Mouse (Mus musculus) spleen, embryonic (tissue): Measurements from ENCODE around the gene Nrgn.

Experiments
- CTCF ChIA-PET: fragments of 350-600 bp; sonication (Branson Sonifier 250); formaldehyde crosslinking; loops from one replicate; lab custom pipeline; 2022; lab: Charles Lee

Nrgn gene

GRCm38 (mm10) chr9:37530031-37530887, 22.4 kb downstream of the Nrgn start:
- CTCF ChIA-PET: interaction anchor here (0.5 kb wide), 1 partner anchor 381 kb away, joined by 5 read pairs; no protein-coding TSS in a partner anchor

- CTCF ChIA-PET: interaction anchor here (0.6 kb wide), 1 partner anchor 77 kb away, joined by 3 read pairs; no protein-coding TSS in a partner anchor
Measured at GRCm38 (mm10) chr9:37528225-37528970, 24.3 kb downstream of the Nrgn start.

DNA sequence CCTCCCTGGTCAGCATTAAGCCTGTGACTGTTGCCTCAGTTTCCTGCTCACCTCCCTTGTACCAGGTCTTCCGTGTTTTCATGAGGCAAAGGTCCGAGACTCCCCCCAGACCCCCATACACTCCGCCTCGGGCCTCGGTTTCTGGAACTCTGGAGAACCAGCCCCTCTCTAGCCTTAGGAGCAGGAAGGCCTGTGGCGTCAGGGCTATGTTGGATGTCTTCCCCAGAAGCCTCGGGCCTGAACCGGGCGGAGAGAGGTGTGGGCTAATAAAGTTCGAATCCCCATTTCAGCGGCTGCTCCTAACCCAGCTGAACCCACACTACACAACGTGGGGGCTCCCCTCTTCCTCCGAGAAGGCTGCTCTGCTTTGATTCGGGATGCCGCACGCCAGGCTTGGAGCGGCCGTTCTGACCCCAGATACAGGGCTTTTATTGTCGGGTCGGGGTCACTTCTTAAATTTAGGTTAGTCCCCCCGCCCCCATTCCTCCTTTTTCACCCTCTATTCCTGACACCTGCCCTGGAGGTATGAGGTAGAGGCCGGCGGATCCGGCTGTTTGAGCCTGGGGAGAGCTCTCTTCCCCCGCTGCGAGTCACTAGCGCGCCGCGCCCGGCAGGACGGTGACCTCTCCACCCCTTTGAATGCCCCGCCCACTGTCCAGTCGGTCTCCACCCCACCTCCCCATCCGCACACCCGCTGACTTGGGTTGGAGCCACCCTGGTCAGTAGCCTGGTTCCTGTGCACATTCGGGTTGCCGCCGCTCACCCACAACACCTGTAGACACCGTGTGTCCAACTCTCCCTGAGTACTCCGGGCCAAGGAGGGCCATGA, 25.1 kb downstream of the Nrgn start, which contains the start of gene Esam:
Gene Esam (plus strand): TSS at position 683 of the 829 bp plus-strand sequence.
- CTCF ChIA-PET: no interaction called here

DNA sequence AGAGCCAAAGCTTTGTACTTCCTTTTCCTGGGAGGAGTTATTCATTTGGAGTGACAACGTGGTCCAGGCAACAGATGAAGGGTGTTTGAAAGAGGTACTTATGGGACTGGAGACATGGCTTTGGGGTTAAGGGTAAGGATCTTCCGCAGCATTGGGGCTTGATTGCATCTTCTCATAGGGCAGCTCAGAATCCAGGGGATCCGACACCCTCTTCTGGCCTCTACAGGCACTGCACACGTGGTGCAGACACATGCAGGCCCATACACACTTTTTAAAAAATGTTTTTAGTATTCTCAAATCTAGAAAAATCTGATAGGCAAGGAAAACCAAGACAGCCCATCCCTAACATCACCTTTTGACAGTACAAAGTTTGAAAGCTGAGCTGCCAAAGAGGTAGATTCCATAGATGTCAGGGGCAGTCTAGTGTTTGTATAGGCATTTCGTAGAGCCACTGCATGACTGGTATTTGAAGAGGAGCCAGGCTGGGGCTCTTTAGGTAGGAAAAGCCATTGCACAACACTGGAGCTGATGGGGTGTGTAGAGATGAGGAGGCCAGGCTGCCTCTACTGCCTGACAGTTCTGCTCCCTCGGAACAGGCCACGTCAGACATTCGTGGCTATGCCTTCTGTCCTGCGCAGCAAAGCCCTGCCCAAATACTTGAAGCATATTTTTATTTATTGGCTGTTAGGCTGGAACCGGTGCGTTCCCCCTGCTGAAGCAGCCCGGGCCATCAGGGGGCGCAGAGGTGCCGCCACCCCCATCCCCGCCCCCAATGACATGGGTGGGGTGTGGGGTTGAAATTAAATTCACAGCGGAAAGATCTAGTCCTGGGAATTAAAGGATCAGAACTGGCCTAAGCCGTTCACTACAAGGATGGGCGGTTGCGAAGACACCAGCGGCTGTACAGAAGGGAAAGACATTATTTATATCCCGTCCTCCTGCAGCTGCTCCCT, 26.0 kb downstream of the Nrgn start:
- CTCF ChIA-PET: no interaction called here

DNA sequence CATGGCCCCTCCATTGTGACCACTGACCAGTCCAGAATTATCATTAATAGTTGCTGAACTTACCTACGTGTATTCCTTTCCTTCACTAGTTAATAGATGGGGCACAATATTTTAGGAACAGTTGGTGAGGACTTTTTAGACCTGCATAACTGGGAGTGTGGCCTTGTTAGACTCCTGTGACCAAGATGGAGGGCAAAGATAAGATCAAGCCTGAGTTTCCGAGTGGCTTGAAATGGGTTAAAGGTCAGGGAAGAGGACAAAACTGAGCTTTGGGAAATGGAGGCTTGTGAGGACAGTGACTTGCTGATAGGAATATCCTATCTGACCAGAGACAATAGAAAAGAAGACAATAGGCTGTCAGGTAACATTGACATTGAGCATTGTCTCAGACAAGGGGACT, 27.2 kb downstream of the Nrgn start:
- CTCF ChIA-PET: interaction anchor here (0.7 kb wide), 1 partner anchor 10 kb away, joined by 4 read pairs; no protein-coding TSS in a partner anchor

- CTCF ChIA-PET: no interaction called here
Measured at GRCm38 (mm10) chr9:37519995-37520394, 32.7 kb downstream of the Nrgn start.

DNA sequence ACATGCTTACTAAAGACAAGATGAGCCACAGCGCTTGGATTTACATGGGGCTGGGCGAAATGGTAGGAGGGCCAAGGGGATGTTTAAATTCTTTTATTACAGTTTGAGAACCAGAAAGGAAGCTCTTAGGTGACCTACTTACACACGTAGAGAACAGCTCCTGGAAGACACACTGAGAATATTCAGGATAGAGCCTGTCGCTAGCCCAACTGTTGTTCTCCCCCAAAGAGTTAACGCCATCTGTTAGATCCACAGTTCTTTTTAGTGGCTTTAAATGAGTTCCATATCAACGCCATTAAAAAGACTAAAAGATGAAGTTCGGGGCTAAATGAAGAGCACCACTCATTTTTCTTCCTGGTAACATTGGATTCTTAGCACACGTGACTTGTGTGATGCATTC, 33.7 kb downstream of the Nrgn start:
- CTCF ChIA-PET: no interaction called here

- CTCF ChIA-PET: no interaction called here
Measured at GRCm38 (mm10) chr9:37517467-37517866, 35.2 kb downstream of the Nrgn start.

DNA sequence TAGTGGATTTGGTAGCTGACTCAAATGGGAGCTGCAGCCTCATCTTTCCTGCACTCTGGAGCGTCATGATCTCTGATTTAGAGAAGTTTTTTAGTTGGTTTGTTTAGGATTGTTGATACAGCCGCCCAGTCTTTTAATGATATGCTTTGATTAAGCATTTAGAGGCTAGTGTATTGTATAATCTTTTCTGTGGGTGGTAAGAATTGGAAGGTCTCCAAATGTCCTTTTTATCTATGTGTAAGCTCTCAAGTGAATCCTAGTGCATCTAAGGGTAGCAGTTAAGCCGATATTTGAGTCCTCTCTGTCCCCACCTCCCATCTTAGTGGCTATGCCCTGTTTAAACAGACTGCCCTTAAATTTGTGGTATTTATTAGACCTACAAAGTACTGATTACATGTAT, 38.2 kb downstream of the Nrgn start:
- CTCF ChIA-PET: no interaction called here

DNA sequence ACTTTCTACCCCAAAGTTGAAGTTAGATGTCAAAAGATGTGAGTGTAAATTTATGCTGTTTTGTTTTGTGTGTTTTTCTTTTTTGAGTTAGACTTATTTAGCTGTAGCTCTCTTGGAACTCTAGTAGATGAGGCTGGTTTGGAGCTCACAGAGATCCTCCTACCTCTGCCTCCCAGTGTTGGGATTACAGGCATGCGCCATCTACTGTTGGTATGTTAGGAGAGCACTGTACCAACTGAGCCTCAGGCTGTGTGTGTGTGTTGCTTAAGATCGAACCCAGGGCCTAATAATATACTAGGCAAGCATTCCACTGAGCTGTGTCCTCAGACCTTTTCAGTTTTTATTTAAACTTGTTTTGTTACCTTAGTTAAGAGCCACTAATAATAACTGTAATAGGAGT, 40.6 kb downstream of the Nrgn start:
- CTCF ChIA-PET: no interaction called here

GRCm38 (mm10) chr9:37506023-37506422, 46.7 kb downstream of the Nrgn start:
- CTCF ChIA-PET: no interaction called here

GRCm38 (mm10) chr9:37504348-37504747, 48.4 kb downstream of the Nrgn start:
- CTCF ChIA-PET: interaction anchor here (0.6 kb wide), 1 partner anchor 246 kb away, joined by 3 read pairs; no protein-coding TSS in a partner anchor

GRCm38 (mm10) chr9:37501170-37501569, 51.5 kb downstream of the Nrgn start:
- CTCF ChIA-PET: no interaction called here

- CTCF ChIA-PET: no interaction called here
Measured at GRCm38 (mm10) chr9:37500201-37500600, 52.5 kb downstream of the Nrgn start.

DNA sequence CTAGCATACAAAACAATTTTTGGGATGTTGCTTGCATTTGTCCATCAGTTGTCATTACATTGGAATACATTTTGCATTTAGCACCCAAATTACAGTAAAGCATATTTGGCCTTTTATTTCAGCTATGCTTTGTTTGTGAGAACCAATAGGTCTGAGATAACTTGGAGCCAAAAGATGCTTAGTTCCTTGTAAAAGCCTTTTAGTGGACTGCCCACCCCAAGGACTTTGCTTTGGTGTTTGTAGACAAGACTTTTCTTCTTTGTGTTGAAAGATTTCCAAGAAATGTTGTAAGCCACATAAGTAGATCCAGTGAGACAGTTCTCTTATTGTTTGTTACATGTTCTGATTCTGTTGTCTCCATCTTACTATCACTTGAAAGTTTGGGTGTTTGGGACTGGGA, 56.4 kb downstream of the Nrgn start:
- CTCF ChIA-PET: no interaction called here

GRCm38 (mm10) chr9:37495761-37496160, 56.9 kb downstream of the Nrgn start:
- CTCF ChIA-PET: no interaction called here
